Mouse (Mus musculus): ENCODE results near the gene Tap1.

The Tap1 gene

DNA sequence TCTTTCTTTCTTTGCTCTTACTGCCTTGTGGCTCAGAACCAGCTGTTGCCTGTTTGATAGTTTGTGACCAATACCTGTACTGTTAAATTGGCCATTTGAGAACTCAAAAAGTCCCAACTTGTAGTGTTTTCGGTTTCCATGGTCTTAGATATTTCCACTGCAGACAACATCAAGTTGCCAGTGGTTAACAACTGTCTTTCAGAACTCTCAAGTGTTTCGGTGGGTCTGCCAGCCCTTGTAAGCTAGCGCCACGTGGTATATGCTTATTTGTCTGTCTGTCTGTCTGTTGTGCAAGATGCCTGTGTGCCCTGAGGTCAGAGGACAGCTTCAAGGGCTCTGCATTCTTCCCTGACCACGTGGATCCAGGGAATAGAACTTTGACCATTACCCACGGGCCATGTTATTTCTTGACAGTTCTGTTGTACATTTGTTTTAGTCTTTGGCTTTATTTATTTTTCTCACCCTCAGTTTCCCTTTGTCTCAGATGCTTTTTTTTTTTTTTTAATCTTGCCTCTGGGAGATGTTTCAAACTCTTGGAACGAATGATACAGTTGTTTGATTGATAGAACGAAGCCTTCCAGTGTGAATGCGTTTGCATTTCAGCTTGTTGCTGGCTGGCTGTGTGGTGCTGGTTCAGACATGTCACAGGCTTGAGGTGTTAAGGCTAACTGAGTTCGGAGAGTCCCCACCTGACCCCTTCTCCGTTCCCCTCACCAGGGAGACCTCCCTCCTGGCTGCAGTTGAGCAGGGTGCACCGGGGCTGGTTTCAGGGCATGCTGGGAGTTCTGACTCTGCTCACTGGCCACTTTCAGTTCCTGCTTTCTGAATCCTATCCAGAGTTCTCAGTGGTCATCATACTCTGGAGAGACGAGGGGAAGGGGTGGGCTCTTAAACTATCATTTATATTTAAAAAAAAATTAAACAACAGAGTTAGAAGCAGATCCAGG, 7.2 kb upstream of the Tap1 start:
- DNase-seq (ENCODE audit: low read depth) = peak; percentile 65

DNA sequence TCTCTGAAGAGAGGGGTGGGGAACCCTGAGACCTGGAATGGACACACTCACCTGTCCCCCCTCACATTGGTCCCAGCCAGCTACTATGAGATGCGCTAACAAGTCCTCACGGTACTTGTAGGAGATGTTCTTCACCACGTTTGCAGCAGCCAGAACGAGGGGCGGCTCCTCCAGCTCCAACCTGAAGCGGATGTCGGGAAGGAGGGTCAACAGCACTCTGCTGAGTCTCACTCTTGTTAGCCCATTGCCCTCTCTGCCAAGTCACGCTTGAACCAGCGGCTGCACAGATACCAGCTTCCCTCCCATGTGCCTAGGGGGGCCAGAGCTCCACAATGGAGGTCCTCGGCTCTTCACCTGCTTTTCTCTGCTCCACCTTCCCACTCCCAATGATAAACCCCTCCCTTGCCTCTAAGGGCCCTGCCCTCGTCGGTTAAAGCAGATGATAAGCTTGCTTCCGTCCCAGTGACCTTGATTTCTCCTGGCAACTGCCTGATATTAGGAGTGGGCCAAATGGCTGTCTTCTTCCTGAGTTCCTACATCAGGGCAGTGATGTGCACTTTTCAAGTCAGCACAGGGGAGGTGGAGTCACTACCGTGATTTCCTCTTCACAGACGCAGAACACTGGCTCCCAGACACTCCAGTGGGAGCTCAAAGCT, 3.7 kb upstream of the Tap1 start:
- no peak for DNase-seq (ENCODE audit: low read depth)

DNA sequence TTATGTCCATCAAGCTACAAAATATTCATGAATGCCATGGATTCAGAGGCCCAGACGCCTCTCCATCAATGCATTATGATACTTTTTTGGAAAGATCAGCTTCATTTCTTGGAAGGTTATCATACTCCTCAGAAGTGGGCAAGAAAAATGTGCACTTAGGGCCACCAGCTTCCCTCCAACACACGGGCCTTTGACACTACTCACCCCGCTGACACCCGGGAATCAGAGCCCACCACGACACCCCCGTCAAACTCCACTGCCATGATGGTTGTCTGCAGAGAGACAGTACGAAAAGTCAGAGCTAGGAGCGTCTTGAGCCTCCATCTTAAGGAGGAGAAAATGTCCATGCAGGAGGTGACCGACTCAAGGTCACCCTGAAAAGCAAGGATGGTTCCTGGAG, 1.8 kb upstream of the Tap1 start:
- no peak for DNase-seq (ENCODE audit: low read depth)

- DNase-seq (ENCODE audit: low read depth) = no peak
Observed at GRCm38 (mm10) chr17:34186885-34187260, 480 bp upstream of the Tap1 start.

- peak; percentile 62 for DNase-seq (ENCODE audit: low read depth)
Observed at GRCm38 (mm10) chr17:34188010-34188409, 657 bp downstream of the Tap1 start.

GRCm38 (mm10) chr17:34188986-34189385, 1.6 kb downstream of the Tap1 start:
- peak; percentile 58 for DNase-seq (ENCODE audit: low read depth)

GRCm38 (mm10) chr17:34192852-34193251, 5.5 kb downstream of the Tap1 start:
- DNase-seq (ENCODE audit: low read depth) = no peak

DNA sequence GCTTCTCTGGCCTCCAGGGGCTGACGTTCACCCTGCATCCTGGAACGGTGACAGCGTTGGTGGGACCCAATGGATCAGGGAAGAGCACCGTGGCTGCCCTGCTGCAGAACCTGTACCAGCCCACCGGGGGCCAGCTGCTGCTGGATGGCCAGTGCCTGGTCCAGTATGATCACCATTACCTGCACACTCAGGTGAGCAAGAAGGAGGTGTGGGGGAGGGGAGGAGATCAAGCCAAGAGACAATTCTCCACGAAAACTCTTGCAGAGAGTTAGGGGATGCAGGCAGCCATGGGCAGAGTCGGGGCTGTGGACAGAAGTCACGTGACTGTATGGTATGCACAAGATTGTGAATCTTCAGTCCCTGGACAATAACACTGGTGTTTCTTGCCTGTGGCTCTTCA, 6.1 kb downstream of the Tap1 start:
- DNase-seq (ENCODE audit: low read depth) = no peak

DNA sequence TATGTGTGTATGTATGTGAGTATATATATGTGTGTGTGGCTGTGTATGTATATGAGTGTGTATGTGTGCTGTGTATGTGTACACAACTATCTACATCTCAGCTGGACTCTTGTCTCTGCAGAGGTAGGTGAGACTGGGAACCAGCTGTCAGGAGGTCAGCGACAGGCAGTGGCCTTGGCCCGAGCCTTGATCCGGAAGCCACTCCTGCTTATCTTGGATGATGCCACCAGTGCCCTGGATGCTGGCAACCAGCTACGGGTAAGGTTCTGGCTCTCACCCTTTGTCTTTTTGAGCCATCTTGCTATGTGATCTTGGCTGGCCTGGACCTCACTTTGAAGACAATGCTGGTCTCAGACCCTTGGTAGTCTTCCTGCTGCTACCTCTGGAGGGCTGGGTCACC, 7.4 kb downstream of the Tap1 start:
- DNase-seq (ENCODE audit: low read depth) = no peak

- peak; percentile 88 for DNase-seq (ENCODE audit: low read depth)
Observed at GRCm38 (mm10) chr17:34196491-34196890, 9.1 kb downstream of the Tap1 start.

DNA sequence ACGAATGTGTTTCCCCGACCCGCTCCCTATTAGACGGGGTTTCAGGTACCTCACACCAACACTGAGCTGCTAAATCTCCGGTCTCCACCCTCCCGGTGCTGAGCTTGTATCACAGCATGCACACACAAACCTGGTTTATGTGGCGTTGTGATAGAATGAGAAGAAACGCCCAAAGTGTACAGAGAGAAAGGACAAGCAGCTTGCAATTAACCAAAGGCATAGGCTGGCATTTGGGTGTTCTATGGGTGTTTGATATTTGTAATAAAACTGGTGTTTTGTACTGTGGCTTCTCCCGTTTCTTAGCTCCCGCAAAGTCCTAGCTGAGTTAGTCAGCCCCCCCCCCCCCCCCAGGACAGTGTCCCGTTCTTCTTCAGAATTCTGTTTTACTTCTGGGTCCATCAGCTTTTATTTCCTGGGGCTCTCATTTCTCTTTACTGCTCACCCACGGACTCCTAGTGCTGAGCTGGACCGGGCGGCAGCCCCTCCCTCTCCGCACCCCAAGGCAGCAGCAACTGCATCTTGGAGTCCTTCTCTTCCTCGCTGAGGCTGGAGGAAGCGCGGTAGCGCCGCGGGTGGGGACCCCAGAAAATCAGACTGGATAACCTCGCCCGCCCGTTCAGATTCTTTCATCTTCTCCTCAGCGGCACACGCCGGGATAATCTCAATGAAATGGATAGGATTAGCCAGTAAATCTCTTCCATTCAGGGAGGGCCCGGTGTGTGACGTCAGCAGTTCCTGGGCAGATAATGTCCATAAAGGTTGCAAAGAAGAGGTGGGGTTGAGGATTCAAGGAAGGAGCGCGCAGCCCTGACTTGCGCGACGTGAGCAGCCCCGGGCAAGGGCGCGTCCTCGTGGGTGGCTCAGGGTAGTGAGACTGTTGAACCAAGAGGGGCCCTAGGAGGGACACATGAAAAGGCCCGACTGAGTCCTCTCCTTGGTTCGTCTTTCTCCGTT, 9.9 kb downstream of the Tap1 start, which contains the start of gene Psmb8:
Psmb8 (plus strand) TSS at position 781 of the 954 bp plus-strand sequence.
- DNase-seq (ENCODE audit: low read depth) = peak; percentile 94

DNA sequence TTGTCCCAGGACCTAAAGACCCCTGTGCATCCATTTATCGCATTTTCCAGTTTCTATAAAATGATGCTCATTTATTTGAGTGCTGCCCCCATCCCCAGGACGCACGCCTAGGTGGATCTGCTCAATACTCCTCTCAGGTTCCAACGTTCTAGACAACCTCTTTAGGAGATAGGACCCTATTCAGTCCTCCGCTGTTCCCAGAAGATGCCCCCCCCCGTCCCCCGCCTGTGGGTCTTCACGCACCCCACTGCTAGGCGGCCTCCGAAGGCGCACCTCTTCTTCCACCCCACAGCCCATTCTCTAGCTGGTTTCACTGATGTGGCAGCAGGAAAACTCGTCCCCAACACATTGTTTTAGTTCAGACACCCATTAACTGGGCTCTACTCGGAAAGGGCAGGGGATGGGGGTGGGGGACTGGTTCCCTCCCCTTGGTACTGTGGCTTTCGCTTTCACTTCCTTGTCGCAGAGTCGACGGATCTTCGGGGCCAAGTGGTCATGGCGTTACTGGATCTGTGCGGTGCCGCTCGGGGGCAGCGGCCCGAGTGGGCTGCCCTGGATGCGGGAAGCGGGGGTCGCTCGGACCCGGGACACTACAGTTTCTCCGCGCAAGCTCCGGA, 10.7 kb downstream of the Tap1 start:
- DNase-seq (ENCODE audit: low read depth) = peak; percentile 93

DNA sequence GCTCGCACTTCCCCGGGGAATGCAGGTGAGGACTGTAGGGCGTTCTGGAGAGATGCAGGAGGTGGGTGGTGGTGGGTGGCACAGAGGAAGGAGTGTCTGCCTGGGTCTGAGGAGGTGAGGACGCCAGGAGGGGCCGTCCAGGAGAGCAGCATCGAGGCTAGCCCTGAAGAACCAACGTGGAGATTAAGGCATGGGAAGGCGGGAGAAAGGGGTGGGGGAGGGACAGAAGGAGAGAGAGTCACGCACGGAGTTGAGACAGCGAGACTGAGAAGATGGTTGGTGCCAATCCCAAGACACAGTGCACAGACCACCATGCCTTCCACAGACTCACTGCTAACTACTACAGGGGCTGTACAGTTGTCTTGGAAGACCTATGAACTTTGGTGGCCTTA, 11.2 kb downstream of the Tap1 start:
- no peak for DNase-seq (ENCODE audit: low read depth)

GRCm38 (mm10) chr17:34199050-34199619, 11.8 kb downstream of the Tap1 start:
- no peak for DNase-seq (ENCODE audit: low read depth)

DNA sequence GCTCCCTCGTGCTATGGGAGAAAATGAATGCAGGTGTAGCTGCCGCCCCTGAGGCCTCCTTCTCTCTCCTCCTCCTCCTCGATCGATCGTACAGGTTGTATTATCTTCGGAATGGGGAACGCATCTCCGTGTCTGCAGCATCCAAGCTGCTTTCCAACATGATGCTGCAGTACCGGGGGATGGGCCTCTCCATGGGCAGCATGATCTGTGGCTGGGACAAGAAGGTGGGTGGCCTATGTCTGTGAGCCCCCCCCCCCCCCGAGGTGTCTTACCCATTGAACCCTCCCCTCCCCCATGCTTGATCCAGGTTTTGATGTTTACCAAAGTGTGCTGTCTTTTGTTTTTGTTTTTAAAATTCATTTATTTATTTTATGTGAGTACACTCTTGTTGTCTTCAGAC, 12.7 kb downstream of the Tap1 start:
- no peak for DNase-seq (ENCODE audit: low read depth)

- peak; percentile 67 for DNase-seq (ENCODE audit: low read depth)
Observed at GRCm38 (mm10) chr17:34200772-34201505, 13.6 kb downstream of the Tap1 start.

GRCm38 (mm10) chr17:34201506-34202055, 14.2 kb downstream of the Tap1 start:
- peak; percentile 80 for DNase-seq (ENCODE audit: low read depth)

DNA sequence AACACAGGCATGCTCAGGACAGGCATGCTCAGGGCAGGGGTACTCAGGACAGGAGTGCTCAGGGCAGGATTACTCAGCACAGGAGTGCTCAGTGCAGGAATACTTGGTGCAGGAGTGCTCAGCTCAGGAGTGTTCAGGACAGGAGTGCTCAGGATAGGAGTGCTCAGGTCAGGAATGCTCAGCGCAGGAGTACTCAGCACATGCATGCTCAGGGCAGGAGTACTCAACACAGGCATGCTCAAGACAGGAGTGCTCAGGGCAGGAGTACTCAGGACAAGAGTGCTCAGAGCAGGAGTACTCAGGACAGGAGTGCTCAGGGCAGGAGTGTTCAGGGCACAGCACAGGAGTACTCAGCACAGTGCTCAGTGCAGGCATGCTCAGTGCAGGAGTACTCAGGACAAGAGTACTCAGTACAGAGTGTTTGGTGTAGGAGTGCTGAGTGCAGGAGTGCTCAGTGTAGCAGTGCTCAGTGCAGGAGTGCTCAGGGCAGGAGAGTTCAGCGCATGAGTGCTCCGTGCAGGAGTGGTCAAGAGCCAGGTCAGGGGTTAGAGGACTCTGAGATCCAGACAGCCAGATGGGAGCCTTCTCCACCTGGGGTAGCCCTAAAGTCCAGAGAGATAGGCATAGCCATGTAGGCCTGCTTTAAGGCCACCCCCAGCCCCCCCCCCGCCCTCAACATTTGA, 15.5 kb downstream of the Tap1 start:
- no peak for DNase-seq (ENCODE audit: low read depth)

DNA sequence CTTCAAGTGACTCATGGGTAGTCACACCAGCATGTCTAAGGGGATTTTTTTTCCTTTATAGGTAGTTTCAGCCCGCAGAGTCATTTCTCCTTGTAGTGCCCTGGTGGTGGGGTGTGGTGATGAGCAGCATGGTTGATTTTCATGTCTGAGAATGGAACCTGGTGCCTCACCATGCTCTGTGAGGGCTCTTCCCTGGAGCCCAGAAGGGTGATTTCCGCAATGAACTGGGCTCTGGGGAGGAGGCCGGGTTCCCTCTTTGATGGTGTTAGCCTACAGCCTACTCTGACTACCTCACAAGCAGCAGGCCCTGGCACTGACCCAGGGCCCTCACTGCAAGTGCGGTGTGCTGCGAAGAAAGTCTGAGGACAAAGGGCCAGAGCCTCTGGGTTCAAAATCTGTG, 16.1 kb downstream of the Tap1 start, which contains the start of gene Tap2:
Tap2 (plus strand) TSS at position 84 of the 400 bp plus-strand sequence.
- DNase-seq (ENCODE audit: low read depth) = peak; percentile 85
